Mouse (Mus musculus): ENCODE measurements around the gene Adcy5. TPM values are rescaled to one million over a fixed set of nuclear protein-coding genes. Genes with fewer than 3 reads are reported as not detected.
A peak's percentile ranks its signal among the peaks of the same experiment; 100 is the strongest.

The Adcy5 gene
- total and polyA plus RNA-seq, 2 experiments from 2014 or later: 7.0 to 57.8 TPM

DNA sequence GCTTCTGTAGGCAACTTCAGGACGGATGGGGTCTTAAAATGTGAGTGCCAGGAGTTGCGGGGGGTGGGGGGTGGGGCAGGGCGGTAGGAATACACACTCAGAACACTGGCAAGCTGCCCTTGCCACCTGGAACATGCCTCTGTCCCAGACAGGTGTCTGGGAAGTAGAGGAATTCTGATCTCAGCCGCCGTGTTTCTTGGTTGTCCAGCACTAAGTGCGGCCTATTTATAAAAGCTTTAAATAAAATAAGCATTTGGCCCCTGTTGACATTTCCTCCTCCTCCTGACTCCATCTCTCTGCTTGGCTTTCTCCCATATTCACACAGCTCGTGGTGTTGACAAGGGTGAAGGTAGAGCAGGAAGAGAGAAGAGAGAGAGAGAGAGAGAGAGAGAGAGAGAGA is 60.4 kb downstream of the Adcy5 start:
- no peak overlapping the region for H3K9ac ChIP-seq
- no peak overlapping the region for H3K27ac ChIP-seq (ENCODE audit: low read depth, low read length)
- DNase-seq (no peak), ATAC-seq (no peak)
- no peak overlapping the region for H3K4me2 ChIP-seq (ENCODE audit: low read depth)
- H3K36me3 ChIP-seq (ENCODE audit: insufficient read depth): no peaks in the 10 kb centered on the region
- WGBS: 65% methylated on average over 7 of the region's 7 CpGs
- H3K9me3 ChIP-seq (ENCODE audit: low read length): no peaks in the 10 kb centered on the region
- no peak overlapping the region for H3K4me3 ChIP-seq (ENCODE audit: low read depth, low read length)
- no peak for TF ChIP-seq CTCF (IDR thresholded peaks at IDR 0.05; ENCODE audit: low read depth)
- peaks cover 14% of the 10 kb centered on the region for H3K4me1 ChIP-seq (ENCODE audit: insufficient read depth)
- H3K27me3 ChIP-seq (ENCODE audit: insufficient read depth, low read length): no peaks in the 10 kb centered on the region

DNA sequence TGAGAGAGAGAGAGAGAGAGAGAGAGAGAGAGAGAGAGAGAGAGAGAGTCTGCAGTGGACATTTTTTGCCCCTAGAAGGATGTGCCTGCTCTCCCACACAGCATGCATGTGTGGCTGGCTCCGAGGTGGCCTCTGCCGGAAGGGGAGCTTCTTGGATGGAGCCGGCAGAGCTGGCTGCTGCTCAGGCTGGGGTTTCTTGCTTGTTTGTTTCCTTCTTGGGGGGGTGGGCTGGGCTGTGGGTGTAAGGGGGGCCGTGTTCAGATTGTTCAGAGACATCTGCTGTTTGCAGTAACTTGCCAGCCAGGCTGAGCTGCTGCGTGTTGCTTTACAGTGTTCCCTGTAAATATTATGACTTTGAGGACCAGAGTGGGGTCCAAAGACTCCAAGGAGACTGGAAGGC is 60.8 kb downstream of the Adcy5 start:
- H3K4me2 ChIP-seq (ENCODE audit: low read depth): no peak overlapping the region
- H3K4me1 ChIP-seq (ENCODE audit: insufficient read depth): peaks cover 14% of the 10 kb centered on the region
- H3K9ac ChIP-seq: no peak overlapping the region
- TF ChIP-seq CTCF (IDR thresholded peaks at IDR 0.05; ENCODE audit: low read depth): no peak
- peak; percentile 65 for ATAC-seq
- H3K9me3 ChIP-seq (ENCODE audit: low read length): no peaks in the 10 kb centered on the region
- no peaks in the 10 kb centered on the region for H3K27me3 ChIP-seq (ENCODE audit: insufficient read depth, low read length)
- H3K36me3 ChIP-seq (ENCODE audit: insufficient read depth): no peaks in the 10 kb centered on the region
- DNase-seq: peak; percentile 42
- H3K4me3 ChIP-seq (ENCODE audit: low read depth, low read length): no peak overlapping the region
- 22% methylated on average over 5 of the region's 5 CpGs for WGBS
- H3K27ac ChIP-seq (ENCODE audit: low read depth, low read length): peak overlapping the region; percentile 67

DNA sequence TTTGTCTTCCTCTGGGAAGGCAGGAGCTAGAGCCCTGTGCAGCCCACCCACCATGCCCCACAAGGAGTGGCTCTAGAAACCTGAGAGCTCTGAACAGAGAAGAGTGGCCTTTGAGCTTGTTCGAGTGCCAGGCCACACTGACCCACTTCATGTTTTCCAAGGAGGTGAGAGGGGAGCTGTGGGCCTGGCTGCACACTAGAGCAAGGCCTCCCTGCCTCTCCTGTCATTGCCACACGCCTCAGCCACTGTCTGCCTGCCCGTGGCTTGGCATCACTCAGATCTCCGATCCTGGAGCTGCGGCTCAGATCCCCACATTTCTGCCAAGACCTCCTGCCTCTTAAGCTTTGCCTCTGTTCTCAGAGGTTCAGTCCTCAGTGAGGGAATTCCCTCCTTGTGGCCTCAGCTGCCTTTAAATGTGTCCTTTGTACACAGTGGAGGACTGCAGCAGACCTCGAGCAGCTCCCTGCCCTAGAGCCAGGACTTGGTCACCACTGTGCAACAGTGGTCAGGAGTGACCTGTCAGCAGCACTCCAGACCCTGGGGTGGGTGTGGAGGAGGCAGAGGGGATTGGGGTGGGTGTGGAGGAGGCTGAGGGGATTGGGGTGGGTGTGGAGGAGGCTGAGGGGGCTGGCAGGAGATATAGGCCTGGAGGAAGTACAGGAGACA is 62.3 kb downstream of the Adcy5 start:
- Histone ChIP-seq H3K4me1 (ENCODE audit: insufficient read depth) (peaks cover 14% of the 10 kb centered on the region), H3K9ac (no peak overlapping the region), H3K9me3 (ENCODE audit: low read length) (no peaks in the 10 kb centered on the region), H3K27ac (ENCODE audit: low read depth, low read length) (no peak overlapping the region), H3K4me2 (ENCODE audit: low read depth) (no peak overlapping the region), H3K27me3 (ENCODE audit: insufficient read depth, low read length) (no peaks in the 10 kb centered on the region), H3K36me3 (ENCODE audit: insufficient read depth) (no peaks in the 10 kb centered on the region), H3K4me3 (ENCODE audit: low read depth, low read length) (no peak overlapping the region)
- no peak for DNase-seq
- TF ChIP-seq CTCF (IDR thresholded peaks at IDR 0.05; ENCODE audit: low read depth): no peak
- no peak for ATAC-seq
- WGBS: 48% methylated on average over 6 of the region's 6 CpGs

DNA sequence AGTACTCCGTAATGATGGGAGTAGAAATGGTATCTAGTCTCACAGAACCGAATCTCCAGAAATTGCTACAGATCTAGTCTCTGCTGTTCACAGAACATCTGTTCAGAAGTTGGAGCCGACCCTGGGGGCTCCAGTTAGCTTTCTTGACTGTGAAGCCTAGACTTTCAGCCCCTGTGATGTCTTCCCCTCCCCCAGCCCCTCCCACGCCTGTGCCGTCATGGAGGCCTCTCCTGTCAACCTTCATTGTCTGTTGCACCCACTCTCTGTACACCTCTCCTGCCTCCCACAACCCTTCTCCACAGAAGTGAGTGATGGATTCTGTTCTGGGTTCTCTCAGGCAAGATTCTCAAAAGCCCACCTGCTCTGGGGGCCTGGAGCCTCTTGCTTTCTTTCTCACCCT is 65.7 kb downstream of the Adcy5 start:
- no peak for TF ChIP-seq CTCF (IDR thresholded peaks at IDR 0.05; ENCODE audit: low read depth)
- H3K36me3 ChIP-seq (ENCODE audit: insufficient read depth): no peaks in the 10 kb centered on the region
- H3K27me3 ChIP-seq (ENCODE audit: insufficient read depth, low read length): no peaks in the 10 kb centered on the region
- H3K4me1 ChIP-seq (ENCODE audit: insufficient read depth): peaks cover 15% of the 10 kb centered on the region
- ATAC-seq: no peak
- H3K9ac ChIP-seq: no peak overlapping the region
- no peaks in the 10 kb centered on the region for H3K9me3 ChIP-seq (ENCODE audit: low read length)
- no peak for DNase-seq
- 78% methylated on average over 5 of the region's 5 CpGs for WGBS
- no peak overlapping the region for H3K27ac ChIP-seq (ENCODE audit: low read depth, low read length)
- H3K4me3 ChIP-seq (ENCODE audit: low read depth, low read length): no peak overlapping the region
- no peak overlapping the region for H3K4me2 ChIP-seq (ENCODE audit: low read depth)

DNA sequence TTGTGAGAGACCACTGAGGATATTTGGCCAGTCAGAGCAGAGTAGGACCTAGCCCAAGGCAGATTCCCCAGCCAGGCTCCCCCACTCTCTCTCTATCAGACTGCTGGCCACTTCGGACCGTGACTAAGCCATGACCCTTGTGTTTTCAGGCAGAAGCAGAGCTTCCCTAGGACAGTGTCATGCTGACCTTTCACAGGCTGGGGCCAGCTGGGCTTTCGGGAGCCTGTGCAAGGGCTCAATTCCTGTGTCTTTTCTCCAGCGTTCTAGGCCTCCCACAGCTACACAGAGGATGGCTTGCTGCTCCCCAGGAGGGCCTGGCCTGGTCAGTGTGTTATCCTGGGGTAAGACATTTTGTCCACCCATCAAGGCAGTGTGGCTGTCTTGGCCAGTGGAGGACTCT is 66.9 kb downstream of the Adcy5 start:
- TF ChIP-seq CTCF (IDR thresholded peaks at IDR 0.05; ENCODE audit: low read depth): no peak

DNA sequence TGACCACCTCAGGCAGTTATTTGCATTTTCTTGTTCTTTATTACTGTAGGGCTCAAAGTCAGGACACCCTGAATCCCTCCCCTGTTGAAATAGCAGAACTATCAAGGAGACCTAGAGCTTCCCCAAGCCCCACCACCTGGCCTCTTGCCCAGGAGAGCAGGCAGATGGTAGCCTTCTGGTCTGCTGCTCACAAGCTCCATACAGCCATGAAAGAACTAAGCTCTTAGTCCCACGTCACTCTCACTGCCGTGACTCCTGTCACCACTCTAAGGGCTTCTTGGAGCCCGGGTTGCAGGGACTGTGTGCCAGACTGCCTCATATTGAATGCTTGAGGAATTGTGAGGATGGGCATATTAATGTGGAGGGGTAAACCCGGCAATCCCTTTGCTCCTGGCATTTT is 69.3 kb downstream of the Adcy5 start:
- Histone ChIP-seq H3K9me3 (ENCODE audit: low read length) (no peaks in the 10 kb centered on the region), H3K4me3 (ENCODE audit: low read depth, low read length) (no peak overlapping the region), H3K27me3 (ENCODE audit: insufficient read depth, low read length) (no peaks in the 10 kb centered on the region), H3K4me2 (ENCODE audit: low read depth) (no peak overlapping the region), H3K9ac (no peak overlapping the region), H3K27ac (ENCODE audit: low read depth, low read length) (no peak overlapping the region), H3K4me1 (ENCODE audit: insufficient read depth) (peaks cover 6% of the 10 kb centered on the region; the same call in 1 of the 2 replicates), H3K36me3 (ENCODE audit: insufficient read depth) (no peaks in the 10 kb centered on the region)
- peak; percentile 46 for DNase-seq
- ATAC-seq: peak; percentile 88
- TF ChIP-seq CTCF (IDR thresholded peaks at IDR 0.05; ENCODE audit: low read depth): no peak
- WGBS: 41% methylated on average over 4 of the region's 4 CpGs

More for the DNA sequence above, 66.9 kb downstream of the Adcy5 start:
- H3K9ac ChIP-seq: no peak overlapping the region
- H3K36me3 ChIP-seq (ENCODE audit: insufficient read depth): no peaks in the 10 kb centered on the region
- no peak for ATAC-seq
- DNase-seq: no peak
- H3K9me3 ChIP-seq (ENCODE audit: low read length): no peaks in the 10 kb centered on the region
- no peak overlapping the region for H3K27ac ChIP-seq (ENCODE audit: low read depth, low read length)
- H3K4me2 ChIP-seq (ENCODE audit: low read depth): no peak overlapping the region
- H3K4me1 ChIP-seq (ENCODE audit: insufficient read depth): peaks cover 6% of the 10 kb centered on the region; the same call in 1 of the 2 replicates
- no peaks in the 10 kb centered on the region for H3K27me3 ChIP-seq (ENCODE audit: insufficient read depth, low read length)
- no peak overlapping the region for H3K4me3 ChIP-seq (ENCODE audit: low read depth, low read length)
- 70% methylated on average over 4 of the region's 4 CpGs for whole genome bisulfite sequencing

DNA sequence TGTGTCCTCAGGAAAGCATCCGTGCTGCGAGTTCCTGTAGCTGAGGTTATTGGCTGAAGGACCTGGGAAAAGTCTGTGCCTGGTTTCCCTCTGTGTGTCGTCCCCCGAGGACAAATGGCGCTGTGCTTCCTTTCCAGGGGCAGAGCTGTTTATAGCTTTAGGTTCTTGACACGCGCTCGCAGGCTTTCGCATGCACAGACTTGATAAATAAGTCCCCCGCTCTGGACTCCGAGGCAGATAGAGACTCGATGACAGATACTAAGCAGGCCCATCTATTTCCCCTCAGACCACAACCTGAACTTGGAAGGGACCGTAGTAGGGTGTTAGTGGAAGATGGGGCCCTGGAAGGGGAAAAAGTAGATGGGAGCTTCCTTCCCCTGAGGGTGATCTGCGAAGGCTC is 70.0 kb downstream of the Adcy5 start:
- Histone ChIP-seq H3K4me2 (ENCODE audit: low read depth) (no peak overlapping the region), H3K9ac (no peak overlapping the region), H3K36me3 (ENCODE audit: insufficient read depth) (no peaks in the 10 kb centered on the region), H3K4me3 (ENCODE audit: low read depth, low read length) (no peak overlapping the region), H3K27me3 (ENCODE audit: insufficient read depth, low read length) (no peaks in the 10 kb centered on the region), H3K27ac (ENCODE audit: low read depth, low read length) (no peak overlapping the region), H3K4me1 (ENCODE audit: insufficient read depth) (peaks cover 9% of the 10 kb centered on the region; the same call in 1 of the 2 replicates), H3K9me3 (ENCODE audit: low read length) (no peaks in the 10 kb centered on the region)
- WGBS: 81% methylated on average over 14 of the region's 14 CpGs
- TF ChIP-seq CTCF (IDR thresholded peaks at IDR 0.05; ENCODE audit: low read depth): no peak
- ATAC-seq (no peak), DNase-seq (no peak)
